Mouse (Mus musculus): ENCODE data around the gene Pex5.

DNA sequence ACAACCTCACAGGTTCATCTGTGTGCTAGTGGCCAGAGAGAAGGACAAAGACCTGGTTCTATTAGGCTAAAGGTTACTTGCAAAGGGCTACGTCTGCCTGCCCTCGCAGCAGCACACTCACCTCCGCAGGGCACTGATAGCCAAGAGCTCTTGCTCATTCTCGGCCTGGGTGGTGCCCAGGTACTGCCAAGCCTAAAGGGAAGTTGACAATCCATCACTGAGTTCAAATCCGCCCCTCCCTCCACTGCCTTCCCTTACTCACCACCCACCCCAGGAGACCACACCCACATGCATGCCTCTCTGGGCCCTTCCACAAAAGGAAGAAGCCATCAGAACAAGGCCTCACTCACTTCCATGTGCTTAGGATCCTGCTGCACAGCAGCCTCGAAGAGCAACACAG, 15.1 kb downstream of the Pex5 start:
- TF ChIP-seq POLR2A (IDR thresholded peaks at IDR 0.05; ENCODE audit: control insufficient read depth, extremely low read depth, insufficient read depth, low read length, poor library complexity) = no peak
- no peak for TF ChIP-seq CTCF (IDR thresholded peaks at IDR 0.05; ENCODE audit: borderline replicate concordance, control insufficient read depth, extremely low read depth, insufficient read depth, low read length, poor library complexity)
